Comparison of ENCODE assay signal across 27 mouse cellular contexts in the genomic region with DNA sequence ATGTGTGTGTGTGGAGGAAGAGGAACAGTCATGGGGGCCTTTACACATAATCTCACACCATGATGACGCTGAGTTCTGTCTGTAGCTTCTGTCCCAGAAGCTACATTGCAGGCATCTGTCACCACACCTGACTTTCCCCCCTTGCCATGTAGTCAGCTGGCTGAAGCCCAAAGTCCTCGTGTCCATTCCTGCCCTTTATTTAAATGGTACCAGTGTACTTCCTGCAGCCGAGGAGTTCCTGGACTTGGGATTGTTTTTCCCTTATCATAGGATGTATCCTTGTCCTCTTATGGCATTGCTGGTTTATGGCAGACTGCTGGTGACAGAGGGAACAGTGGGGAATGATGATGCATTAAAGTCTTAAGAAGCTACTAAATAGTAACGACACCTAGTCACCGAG.
DNase-seq lines count a peak whose midpoint lies in the region; ATAC-seq and TF ChIP-seq lines count a peak whose summit lies in the region.
"Had no signal": no experiment of that assay in that cellular context is flagged by ENCODE, and none has a peak within 500 bp of the region (broad histone marks: within the 10 kb centered on the region; RNA-seq: fewer than 3 reads in every experiment).

No protein-coding gene starts in this region.

- no peak overlapping the region for H3K4me3 ChIP-seq in midbrain, embryonic 11.5 days (ENCODE audit: low read depth, low read length)
- H3K4me3 ChIP-seq in midbrain, embryonic 10.5 days, result no peak overlapping the region
- no peak overlapping the region for H3K4me3 ChIP-seq in intestine, postnatal 0 days (ENCODE audit: low read depth, low read length)
- no peak overlapping the region for H3K4me3 ChIP-seq in stomach, embryonic 16.5 days (replicated peaks; ENCODE audit: low read length)
- H3K4me3 ChIP-seq: embryonic facial prominence, embryonic 13.5 days; embryonic facial prominence, embryonic 15.5 days; erythroblast, embryonic 14.5 days; forebrain, embryonic 10.5 days; forebrain, embryonic 12.5 days had no signal

- DNase-seq in midbrain, embryonic 11.5 days (ENCODE audit: low spot score, missing footprints), result peak; percentile 17
- no peak for DNase-seq in midbrain, embryonic 10.5 days (ENCODE audit: low spot score)
- no peak for DNase-seq in frontal cortex, postnatal 25 days (ENCODE audit: low spot score in 2 of 2)
- no peak for DNase-seq in gastrocnemius, postnatal 25 days
- DNase-seq: adrenal gland, adult 8-10 months; adrenal gland, postnatal 14 days; adrenal gland, postnatal 36 days; B cell, adult 2 months; cerebellum, adult 11-12 months; cerebellum, adult 2 months; cerebellum, adult 9-10 months; cerebellum, postnatal 25 days; embryo, embryonic 11 days had no signal

- no peak overlapping the region for H3K27ac ChIP-seq in midbrain, embryonic 11.5 days (ENCODE audit: low read depth, low read length)
- no peak overlapping the region for H3K27ac ChIP-seq in midbrain, embryonic 10.5 days (replicated peaks)
- peak overlapping the region; percentile 57 for H3K27ac ChIP-seq in intestine, postnatal 0 days (ENCODE audit: low read depth, low read length)
- H3K27ac ChIP-seq in stomach, embryonic 16.5 days (ENCODE audit: low read length), result 0 out of 2 replicates have a peak overlapping the region, but pooled peaks have one; percentile 23
- H3K27ac ChIP-seq: embryonic facial prominence, embryonic 13.5 days; embryonic facial prominence, embryonic 15.5 days; forebrain, embryonic 10.5 days; forebrain, embryonic 12.5 days had no signal

- 86% methylated on average over 5 of the region's 5 CpGs for WGBS in midbrain, embryonic 11.5 days
- 89% methylated on average over 5 of the region's 5 CpGs for WGBS in midbrain, embryonic 10.5 days
- WGBS in intestine, postnatal 0 days, result 44% methylated on average over 5 of the region's 5 CpGs
- 63% methylated on average over 5 of the region's 5 CpGs for WGBS in stomach, embryonic 16.5 days

- H3K9me3 ChIP-seq in midbrain, embryonic 11.5 days (ENCODE audit: control insufficient read depth, low read length), result no peaks in the 10 kb centered on the region
- no peaks in the 10 kb centered on the region for H3K9me3 ChIP-seq in midbrain, embryonic 10.5 days (replicated peaks)
- H3K9me3 ChIP-seq in intestine, postnatal 0 days (ENCODE audit: control insufficient read depth), result no peaks in the 10 kb centered on the region
- H3K9me3 ChIP-seq in stomach, embryonic 16.5 days (replicated peaks; ENCODE audit: control insufficient read depth, low read length), result no peaks in the 10 kb centered on the region
- H3K9me3 ChIP-seq: embryonic facial prominence, embryonic 13.5 days; embryonic facial prominence, embryonic 15.5 days; forebrain, embryonic 10.5 days; forebrain, embryonic 12.5 days; G1E had no signal

- H3K4me1 ChIP-seq in midbrain, embryonic 11.5 days (ENCODE audit: control insufficient read depth, insufficient read depth, low read length), result no peaks in the 10 kb centered on the region
- no peaks in the 10 kb centered on the region for H3K4me1 ChIP-seq in midbrain, embryonic 10.5 days
- no peaks in the 10 kb centered on the region; the same call in 1 of the 2 replicates for H3K4me1 ChIP-seq in intestine, postnatal 0 days (replicated peaks; ENCODE audit: control insufficient read depth, insufficient read depth, low read length)
- no peaks in the 10 kb centered on the region for H3K4me1 ChIP-seq in stomach, embryonic 16.5 days (ENCODE audit: control insufficient read depth, insufficient read depth, low read length)
- H3K4me1 ChIP-seq: embryonic facial prominence, embryonic 13.5 days; embryonic facial prominence, embryonic 15.5 days; forebrain, embryonic 10.5 days; forebrain, embryonic 12.5 days had no signal

- no peaks in the 10 kb centered on the region for H3K27me3 ChIP-seq in midbrain, embryonic 11.5 days (ENCODE audit: control insufficient read depth, insufficient read depth, low read length)
- H3K27me3 ChIP-seq in midbrain, embryonic 10.5 days (ENCODE audit: low read depth, poor library complexity, severe bottlenecking), result no peaks in the 10 kb centered on the region
- H3K27me3 ChIP-seq in intestine, postnatal 0 days (replicated peaks; ENCODE audit: control insufficient read depth, insufficient read depth, low read length), result no peaks in the 10 kb centered on the region
- H3K27me3 ChIP-seq in stomach, embryonic 16.5 days (ENCODE audit: control insufficient read depth, insufficient read depth, low read length), result no peaks in the 10 kb centered on the region
- H3K27me3 ChIP-seq: CH12.LX; embryonic facial prominence, embryonic 13.5 days; embryonic facial prominence, embryonic 15.5 days; forebrain, embryonic 12.5 days; Patski had no signal

- TF ChIP-seq CTCF in intestine, postnatal 0 days (IDR thresholded peaks at IDR 0.05; ENCODE audit: low read depth), result no peak

- H3K36me3 ChIP-seq in midbrain, embryonic 11.5 days (ENCODE audit: control insufficient read depth, insufficient read depth, low read length), result no peaks in the 10 kb centered on the region
- H3K36me3 ChIP-seq in midbrain, embryonic 10.5 days, result peaks cover 37% of the 10 kb centered on the region
- H3K36me3 ChIP-seq in intestine, postnatal 0 days (ENCODE audit: control insufficient read depth, insufficient read depth), result peaks cover 60% of the 10 kb centered on the region
- no peaks in the 10 kb centered on the region for H3K36me3 ChIP-seq in stomach, embryonic 16.5 days (ENCODE audit: control insufficient read depth, insufficient read depth, low read length)

- no peak overlapping the region for H3K9ac ChIP-seq in midbrain, embryonic 11.5 days (ENCODE audit: low read length)
- no peak overlapping the region for H3K9ac ChIP-seq in intestine, postnatal 0 days (ENCODE audit: low read depth, low read length)
- H3K9ac ChIP-seq in stomach, embryonic 16.5 days (ENCODE audit: low read length), result no peak overlapping the region
- H3K9ac ChIP-seq: embryonic facial prominence, embryonic 13.5 days; embryonic facial prominence, embryonic 15.5 days; forebrain, embryonic 12.5 days had no signal

- H3K4me2 ChIP-seq in midbrain, embryonic 11.5 days, result no peak overlapping the region
- H3K4me2 ChIP-seq in intestine, postnatal 0 days (replicated peaks; ENCODE audit: low read depth), result no peak overlapping the region
- H3K4me2 ChIP-seq in stomach, embryonic 16.5 days (ENCODE audit: low read depth, low read length), result no peak overlapping the region
- H3K4me2 ChIP-seq: embryonic facial prominence, embryonic 13.5 days; embryonic facial prominence, embryonic 15.5 days; forebrain, embryonic 12.5 days had no signal

- no peak for ATAC-seq in midbrain, embryonic 11.5 days (ENCODE audit: low FRiP score)
- peak; percentile 78 for ATAC-seq in intestine, postnatal 0 days
- no peak for ATAC-seq in stomach, embryonic 16.5 days (ENCODE audit: insufficient read depth, low FRiP score)
- ATAC-seq in megakaryocyte-erythroid progenitor cell, adult 5-6 weeks (replicated peaks; ENCODE audit: low FRiP score, low TSS enrichment, poor library complexity, severe bottlenecking), result no peak
- ATAC-seq: activated CD4-positive, CD25-positive, alpha-beta regulatory T cell, adult 4 months; CD4-positive, CD25-positive, alpha-beta regulatory T cell, adult 4 months; forebrain, embryonic 14.5 days; Patski had no signal

Comparison
In these comparisons a context has a peak if more than half of its experiments do, and no peak if none do; other contexts are left out.
1. H3K27ac ChIP-seq: peak in intestine, postnatal 0 days (single experiment) and stomach, embryonic 16.5 days (single experiment); none in midbrain, embryonic 11.5 days (single experiment) and midbrain, embryonic 10.5 days (single experiment).